Mouse (Mus musculus): ENCODE data around the gene Rbfox1. TPM values are rescaled to one million over a fixed set of nuclear protein-coding genes. Genes with fewer than 3 reads are reported as not detected.

Rbfox1 gene
- polyA plus RNA-seq, 1 experiment from 2014 or later: 2.2 TPM

DNA sequence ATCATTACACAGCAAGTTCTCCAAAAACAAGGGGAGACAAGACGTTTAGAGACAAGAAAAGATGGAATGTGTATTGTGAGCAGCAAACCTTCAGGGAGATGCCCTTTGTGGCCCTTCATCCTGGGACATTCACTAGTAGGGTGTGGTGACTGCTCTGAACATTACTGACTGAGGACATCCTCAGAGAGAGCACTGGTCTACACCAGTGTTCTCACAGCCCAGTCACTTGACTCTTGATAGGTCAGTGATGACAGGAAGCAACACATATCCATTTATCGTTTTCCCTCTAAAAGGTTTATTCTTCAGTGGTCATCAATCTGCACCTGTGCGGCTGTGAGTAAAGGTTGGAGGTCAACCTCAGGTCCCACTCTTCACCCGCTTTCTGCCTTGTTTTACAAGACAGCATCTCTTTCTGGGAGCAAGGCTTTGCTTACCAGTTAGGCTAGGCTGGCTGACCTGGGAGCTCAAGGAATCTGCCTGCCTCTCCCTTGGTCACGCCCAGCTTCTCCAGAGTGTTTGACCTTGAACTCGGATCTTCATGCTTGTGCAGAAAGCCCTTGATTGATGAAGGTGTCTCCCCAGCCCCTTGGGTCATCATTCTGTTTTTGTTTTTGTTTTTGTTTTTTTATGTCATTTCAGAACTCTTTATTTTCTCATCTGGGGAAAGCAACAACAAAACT is 892.5 kb downstream of the Rbfox1 start:
- ATAC-seq (ENCODE audit: insufficient number of reproducible peaks, low FRiP score): no peak

DNA sequence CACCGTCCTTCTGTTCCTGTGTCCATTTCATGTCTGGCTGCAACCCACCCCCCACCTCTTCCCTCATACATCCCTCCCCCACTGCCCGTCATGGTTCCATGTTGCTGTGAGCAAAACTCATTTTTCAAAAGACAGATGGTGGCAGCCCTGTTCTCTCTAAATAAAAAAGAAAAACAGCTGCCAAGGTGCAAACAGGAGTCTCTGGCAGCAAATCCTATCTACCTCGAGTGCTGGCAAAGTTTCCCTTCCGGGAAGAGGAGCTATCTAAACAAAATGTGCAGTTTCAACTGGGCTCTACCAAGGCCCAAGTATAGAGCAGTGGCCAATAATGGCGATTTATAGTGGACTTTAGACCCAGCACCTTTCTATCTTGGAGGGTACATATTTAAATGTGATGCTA is 899.0 kb downstream of the Rbfox1 start:
- no peaks in the 10 kb centered on the region for H3K27me3 ChIP-seq (replicated peaks)
- H3K9me3 ChIP-seq (replicated peaks): no peaks in the 10 kb centered on the region
- no peaks in the 10 kb centered on the region for H3K4me1 ChIP-seq (replicated peaks)
- H3K27ac ChIP-seq (ENCODE audit: poor library complexity, severe bottlenecking): no peak overlapping the region
- 66% methylated on average over 5 of the region's 5 CpGs for WGBS
- H3K4me2 ChIP-seq: no peak overlapping the region
- H3K4me3 ChIP-seq: no peak overlapping the region
- no peak for ATAC-seq (ENCODE audit: insufficient number of reproducible peaks, low FRiP score)
- no peaks in the 10 kb centered on the region for H3K36me3 ChIP-seq
- H3K9ac ChIP-seq: no peak overlapping the region

More for the DNA sequence above, 892.5 kb downstream of the Rbfox1 start:
- no peak overlapping the region for H3K9ac ChIP-seq
- no peaks in the 10 kb centered on the region for H3K9me3 ChIP-seq (replicated peaks)
- H3K4me1 ChIP-seq (replicated peaks): no peaks in the 10 kb centered on the region
- no peak overlapping the region for H3K27ac ChIP-seq (ENCODE audit: poor library complexity, severe bottlenecking)
- H3K4me3 ChIP-seq: no peak overlapping the region
- H3K36me3 ChIP-seq: no peaks in the 10 kb centered on the region
- no peak overlapping the region for H3K4me2 ChIP-seq
- 69% methylated on average over 6 of the region's 6 CpGs for WGBS
- H3K27me3 ChIP-seq (replicated peaks): no peaks in the 10 kb centered on the region

DNA sequence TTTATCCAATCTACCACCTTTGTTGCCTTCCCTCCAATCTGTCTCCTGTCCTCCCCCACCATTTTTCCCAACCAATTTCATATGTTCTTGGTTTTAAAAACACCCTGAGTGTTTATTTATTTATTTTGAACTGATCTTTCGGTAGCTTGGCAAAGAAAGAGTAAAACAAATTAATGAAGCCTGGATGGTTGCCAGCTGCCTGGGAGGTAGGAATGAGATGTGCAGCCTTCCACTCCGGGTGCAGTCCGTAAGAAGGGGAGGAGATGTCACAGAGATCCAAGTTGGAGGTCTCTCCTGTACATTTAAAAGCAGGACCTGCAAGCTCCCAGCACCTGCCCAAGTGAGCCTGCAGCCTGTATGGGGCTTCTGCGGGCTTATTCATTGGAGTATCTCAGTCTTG is 899.9 kb downstream of the Rbfox1 start:
- ATAC-seq (ENCODE audit: insufficient number of reproducible peaks, low FRiP score): no peak
- no peaks in the 10 kb centered on the region for H3K36me3 ChIP-seq
- no peaks in the 10 kb centered on the region for H3K27me3 ChIP-seq (replicated peaks)
- no peak overlapping the region for H3K4me2 ChIP-seq
- H3K9ac ChIP-seq: no peak overlapping the region
- H3K9me3 ChIP-seq (replicated peaks): no peaks in the 10 kb centered on the region
- H3K4me1 ChIP-seq (replicated peaks): no peaks in the 10 kb centered on the region
- H3K4me3 ChIP-seq: no peak overlapping the region
- no peak overlapping the region for H3K27ac ChIP-seq (ENCODE audit: poor library complexity, severe bottlenecking)
- WGBS: 71% methylated on average over 4 of the region's 4 CpGs

DNA sequence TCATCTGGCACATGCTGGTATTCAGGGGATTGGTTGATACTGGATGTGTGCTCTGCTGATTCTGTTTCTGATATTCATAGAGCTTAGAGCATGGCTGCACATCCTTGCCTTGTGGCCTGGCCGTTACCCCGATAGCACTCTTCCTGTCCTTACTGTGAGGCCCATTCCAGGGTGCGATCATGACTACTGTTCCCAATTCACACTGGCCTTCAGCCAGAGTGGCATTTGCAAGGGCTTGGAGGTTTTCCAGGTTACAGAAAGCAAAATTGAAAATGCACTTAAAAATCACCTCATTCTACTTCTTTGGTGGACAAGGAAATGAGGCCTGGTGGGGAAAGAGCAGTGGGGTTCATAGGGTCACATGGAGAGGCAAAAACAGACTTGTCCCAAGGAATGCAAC is 906.1 kb downstream of the Rbfox1 start:
- Histone ChIP-seq H3K36me3 (no peaks in the 10 kb centered on the region), H3K27ac (ENCODE audit: poor library complexity, severe bottlenecking) (no peak overlapping the region), H3K4me3 (no peak overlapping the region), H3K27me3 (replicated peaks) (no peaks in the 10 kb centered on the region), H3K9ac (no peak overlapping the region), H3K4me2 (no peak overlapping the region), H3K4me1 (replicated peaks) (0 out of 2 replicates have a peak, but pooled peaks cover 4% of the 10 kb centered on the region), H3K9me3 (replicated peaks) (no peaks in the 10 kb centered on the region)
- 67% methylated on average over 3 of the region's 3 CpGs for WGBS
- no peak for ATAC-seq (ENCODE audit: insufficient number of reproducible peaks, low FRiP score)

DNA sequence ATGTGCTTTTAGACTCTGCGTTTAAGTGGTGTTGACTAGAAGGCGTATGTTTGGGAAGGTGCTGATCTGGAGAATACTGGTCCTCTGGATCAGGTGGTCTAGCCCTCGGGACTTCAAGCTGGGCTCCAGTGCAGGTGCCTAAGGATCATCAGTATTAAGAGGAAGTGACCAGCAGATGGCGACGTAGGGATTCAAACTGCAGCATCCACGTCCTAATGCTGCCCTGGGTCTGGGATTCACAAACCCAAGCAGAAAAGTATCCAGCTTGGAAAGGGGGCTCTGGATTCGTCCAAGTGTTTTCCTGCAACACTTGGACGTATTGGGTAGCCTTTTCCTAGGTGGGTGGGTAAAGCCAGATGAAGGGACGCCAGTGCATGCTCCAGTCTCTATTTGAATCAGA is 906.5 kb downstream of the Rbfox1 start:
- ATAC-seq (ENCODE audit: insufficient number of reproducible peaks, low FRiP score): peak; percentile 77; the same call in 1 of the 2 replicates
- 0 out of 2 replicates have a peak, but pooled peaks cover 4% of the 10 kb centered on the region for H3K4me1 ChIP-seq (replicated peaks)
- no peak overlapping the region for H3K4me3 ChIP-seq
- H3K27me3 ChIP-seq (replicated peaks): no peaks in the 10 kb centered on the region
- no peak overlapping the region for H3K9ac ChIP-seq
- H3K4me2 ChIP-seq: no peak overlapping the region
- H3K27ac ChIP-seq (ENCODE audit: poor library complexity, severe bottlenecking): no peak overlapping the region
- H3K36me3 ChIP-seq: no peaks in the 10 kb centered on the region
- H3K9me3 ChIP-seq (replicated peaks): no peaks in the 10 kb centered on the region
- WGBS: 11% methylated on average over 9 of the region's 9 CpGs

DNA sequence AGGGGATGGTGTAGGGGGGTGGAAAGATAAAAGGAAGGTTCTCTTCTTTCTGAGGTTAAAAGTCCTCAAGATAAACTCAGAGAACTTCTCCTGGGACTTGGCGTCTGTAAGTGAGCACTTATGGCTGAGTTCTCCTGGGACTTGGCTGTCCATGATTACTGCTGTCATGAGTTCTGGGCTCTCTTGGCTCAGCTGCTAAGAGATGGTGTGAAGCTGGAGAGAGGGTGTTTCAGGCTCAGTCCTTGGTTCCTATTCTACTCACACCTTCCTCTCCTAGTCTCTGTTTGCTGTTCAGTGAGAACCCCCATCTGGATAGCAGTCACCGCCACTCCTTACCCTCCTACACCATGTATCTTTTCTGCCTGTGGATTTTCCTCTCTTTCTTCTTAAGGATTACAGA is 921.1 kb downstream of the Rbfox1 start:
- Histone ChIP-seq H3K4me2 (no peak overlapping the region), H3K9ac (no peak overlapping the region), H3K27ac (ENCODE audit: poor library complexity, severe bottlenecking) (no peak overlapping the region), H3K4me3 (no peak overlapping the region), H3K9me3 (replicated peaks) (peaks cover 4% of the 10 kb centered on the region), H3K36me3 (no peaks in the 10 kb centered on the region), H3K4me1 (replicated peaks) (no peaks in the 10 kb centered on the region), H3K27me3 (replicated peaks) (no peaks in the 10 kb centered on the region)
- ATAC-seq (ENCODE audit: insufficient number of reproducible peaks, low FRiP score): no peak
- 76% methylated on average over 2 of the region's 2 CpGs for WGBS

DNA sequence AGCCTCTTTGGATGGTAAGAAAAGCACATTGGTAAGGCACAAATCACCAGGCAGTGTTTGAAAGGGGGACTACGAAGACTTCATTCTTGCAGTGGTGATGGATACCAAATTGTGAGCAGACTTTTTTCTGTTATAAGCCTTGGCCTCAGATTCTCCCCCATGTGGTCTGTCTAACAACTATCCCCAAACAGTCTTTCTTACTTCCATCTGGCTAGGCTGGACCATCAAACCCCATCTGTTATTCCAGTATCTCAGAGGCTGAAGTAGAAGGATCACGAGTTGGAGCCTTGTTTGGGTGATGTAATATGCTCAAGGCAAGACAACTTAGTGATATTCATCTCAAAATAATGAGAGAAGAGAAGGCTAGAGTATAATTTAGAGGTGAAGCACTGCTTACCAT is 922.7 kb downstream of the Rbfox1 start:
- Histone ChIP-seq H3K4me3 (no peak overlapping the region), H3K4me2 (no peak overlapping the region), H3K4me1 (replicated peaks) (no peaks in the 10 kb centered on the region), H3K9me3 (replicated peaks) (no peaks in the 10 kb centered on the region), H3K27ac (ENCODE audit: poor library complexity, severe bottlenecking) (no peak overlapping the region), H3K27me3 (replicated peaks) (no peaks in the 10 kb centered on the region), H3K9ac (no peak overlapping the region), H3K36me3 (no peaks in the 10 kb centered on the region)
- 76% methylated on average over 2 of the region's 2 CpGs for WGBS
- ATAC-seq (ENCODE audit: insufficient number of reproducible peaks, low FRiP score): no peak

DNA sequence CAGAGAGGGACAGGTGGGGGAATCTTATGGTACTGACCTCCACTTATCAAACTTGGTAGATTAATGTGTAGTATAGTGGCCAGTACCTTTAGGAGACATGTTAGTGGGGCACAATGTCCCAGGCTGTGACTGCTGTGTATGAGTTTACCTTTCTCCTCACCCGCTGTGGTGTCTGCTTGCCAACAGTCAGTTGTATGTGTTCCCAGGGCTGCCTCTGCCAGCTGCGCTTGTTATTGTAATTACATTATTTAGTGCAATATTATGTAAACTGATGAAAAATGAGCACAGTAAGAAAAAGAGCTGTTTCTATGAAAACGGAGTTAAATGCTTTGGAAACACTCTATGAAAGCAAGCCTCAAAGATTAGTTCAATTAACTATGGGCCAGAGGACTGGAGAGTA is 928.7 kb downstream of the Rbfox1 start:
- H3K4me1 ChIP-seq (replicated peaks): no peaks in the 10 kb centered on the region
- H3K4me3 ChIP-seq: no peak overlapping the region
- H3K27ac ChIP-seq (ENCODE audit: poor library complexity, severe bottlenecking): no peak overlapping the region
- no peak overlapping the region for H3K9ac ChIP-seq
- 77% methylated on average over 3 of the region's 3 CpGs for WGBS
- H3K36me3 ChIP-seq: no peaks in the 10 kb centered on the region
- no peak overlapping the region for H3K4me2 ChIP-seq
- no peaks in the 10 kb centered on the region for H3K9me3 ChIP-seq (replicated peaks)
- ATAC-seq (ENCODE audit: insufficient number of reproducible peaks, low FRiP score): no peak
- H3K27me3 ChIP-seq (replicated peaks): no peaks in the 10 kb centered on the region

DNA sequence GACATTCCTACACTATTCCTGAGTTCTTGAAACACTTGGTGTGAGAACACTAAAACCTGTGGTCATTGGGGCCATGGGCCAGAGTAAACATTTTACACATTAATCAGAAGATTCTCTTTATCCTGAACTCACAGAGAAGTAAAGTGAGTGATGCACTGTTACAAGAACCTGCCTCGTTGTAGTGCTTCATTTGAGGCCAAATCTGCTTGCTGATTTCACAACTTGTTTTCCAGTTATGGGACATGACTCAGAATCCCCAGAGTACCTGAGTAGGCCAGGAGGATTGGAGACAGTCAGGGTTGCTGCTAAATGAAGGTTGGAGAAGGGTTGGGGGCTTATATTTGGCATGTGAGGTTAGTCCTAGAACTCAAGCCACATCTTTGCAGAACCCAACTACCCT is 936.6 kb downstream of the Rbfox1 start:
- H3K36me3 ChIP-seq: no peaks in the 10 kb centered on the region
- 55% methylated on average over 1 of the region's 1 CpGs for WGBS
- no peaks in the 10 kb centered on the region for H3K4me1 ChIP-seq (replicated peaks)
- no peaks in the 10 kb centered on the region for H3K27me3 ChIP-seq (replicated peaks)
- no peak overlapping the region for H3K4me2 ChIP-seq
- H3K4me3 ChIP-seq: no peak overlapping the region
- H3K9me3 ChIP-seq (replicated peaks): no peaks in the 10 kb centered on the region
- H3K9ac ChIP-seq: no peak overlapping the region
- no peak for ATAC-seq (ENCODE audit: insufficient number of reproducible peaks, low FRiP score)
- no peak overlapping the region for H3K27ac ChIP-seq (ENCODE audit: poor library complexity, severe bottlenecking)

DNA sequence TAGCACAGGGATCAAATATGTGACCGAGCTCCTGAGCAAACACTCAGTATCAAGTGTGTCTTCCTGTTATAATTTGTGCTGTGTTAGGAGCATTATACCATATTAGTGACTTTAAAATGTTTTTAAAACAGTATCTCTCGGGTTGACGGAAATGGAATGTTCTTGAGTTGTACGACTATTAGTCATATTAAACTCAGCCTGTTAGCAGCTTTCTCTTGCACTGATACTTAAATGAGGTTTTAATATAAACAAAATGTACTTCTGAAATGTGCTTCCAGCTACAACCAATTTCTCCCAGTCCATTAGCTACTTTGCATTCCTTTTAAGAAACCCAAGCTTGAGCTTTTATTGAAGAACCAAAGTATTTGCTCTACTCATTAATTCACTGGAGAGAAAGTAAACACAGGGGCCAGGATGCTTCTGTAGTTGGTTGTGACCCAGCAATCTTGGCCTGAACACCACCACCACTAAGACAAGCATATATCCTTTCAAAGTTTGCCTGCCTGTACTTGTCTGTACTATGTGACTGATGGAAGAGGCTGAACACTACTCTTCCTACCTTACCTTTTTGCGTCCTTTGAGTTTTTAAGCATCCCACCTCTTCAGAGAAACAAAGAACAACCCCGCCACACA is 944.9 kb downstream of the Rbfox1 start:
- Histone ChIP-seq H3K4me1 (replicated peaks) (no peaks in the 10 kb centered on the region), H3K27me3 (replicated peaks) (no peaks in the 10 kb centered on the region), H3K27ac (ENCODE audit: poor library complexity, severe bottlenecking) (no peak overlapping the region), H3K9me3 (replicated peaks) (no peaks in the 10 kb centered on the region), H3K4me2 (no peak overlapping the region), H3K4me3 (no peak overlapping the region), H3K36me3 (no peaks in the 10 kb centered on the region), H3K9ac (no peak overlapping the region)
- 67% methylated on average over 6 of the region's 6 CpGs for WGBS
- ATAC-seq (ENCODE audit: insufficient number of reproducible peaks, low FRiP score): no peak

DNA sequence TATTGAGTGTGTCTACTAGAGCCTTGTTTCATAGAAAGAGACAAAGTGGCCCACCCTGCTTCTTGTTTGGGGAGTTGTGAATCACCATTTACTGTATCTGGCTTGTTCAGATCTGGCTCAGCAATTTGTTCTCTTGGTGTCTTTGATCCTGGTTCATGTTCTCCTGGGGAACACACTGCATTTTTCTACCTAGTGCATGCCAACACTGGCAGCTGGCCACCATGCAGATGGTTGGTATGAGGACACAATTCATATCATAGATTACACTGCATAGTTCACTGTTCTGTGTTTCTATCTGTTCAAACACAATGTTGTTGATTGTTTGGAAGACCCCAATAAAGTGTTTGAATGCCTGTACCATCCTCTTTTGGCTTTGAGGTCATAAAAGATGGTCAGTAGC is 948.3 kb downstream of the Rbfox1 start:
- no peak overlapping the region for H3K27ac ChIP-seq (ENCODE audit: poor library complexity, severe bottlenecking)
- H3K36me3 ChIP-seq: no peaks in the 10 kb centered on the region
- no peak overlapping the region for H3K4me3 ChIP-seq
- H3K27me3 ChIP-seq (replicated peaks): no peaks in the 10 kb centered on the region
- no peak overlapping the region for H3K9ac ChIP-seq
- no peak overlapping the region for H3K4me2 ChIP-seq
- ATAC-seq (ENCODE audit: insufficient number of reproducible peaks, low FRiP score): no peak
- no peaks in the 10 kb centered on the region for H3K9me3 ChIP-seq (replicated peaks)
- no peaks in the 10 kb centered on the region for H3K4me1 ChIP-seq (replicated peaks)

DNA sequence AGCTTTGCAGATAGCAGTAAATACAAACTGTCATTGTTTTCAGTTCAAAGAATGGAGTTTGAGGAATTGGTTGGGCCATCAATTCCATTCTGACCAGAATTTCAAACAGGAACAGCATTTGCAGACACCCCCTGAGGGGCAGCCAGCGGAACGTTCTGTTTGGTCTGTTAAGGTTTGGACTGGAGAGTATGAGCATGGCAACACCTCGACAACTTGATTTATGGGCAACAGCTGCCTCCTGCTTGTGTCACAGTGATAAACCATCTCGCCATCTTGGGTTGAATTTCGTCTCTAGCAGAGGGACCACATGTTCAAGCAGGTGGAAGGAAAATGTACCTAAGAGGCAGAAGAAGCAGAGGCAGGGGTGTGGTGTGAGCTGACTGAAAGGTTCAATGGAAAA is 949.9 kb downstream of the Rbfox1 start:
- no peaks in the 10 kb centered on the region for H3K36me3 ChIP-seq
- H3K9me3 ChIP-seq (replicated peaks): no peaks in the 10 kb centered on the region
- no peak overlapping the region for H3K27ac ChIP-seq (ENCODE audit: poor library complexity, severe bottlenecking)
- H3K27me3 ChIP-seq (replicated peaks): no peaks in the 10 kb centered on the region
- H3K9ac ChIP-seq: no peak overlapping the region
- ATAC-seq (ENCODE audit: insufficient number of reproducible peaks, low FRiP score): no peak
- peaks cover 9% of the 10 kb centered on the region for H3K4me1 ChIP-seq (replicated peaks)
- no peak overlapping the region for H3K4me2 ChIP-seq
- WGBS: 52% methylated on average over 5 of the region's 5 CpGs
- H3K4me3 ChIP-seq: no peak overlapping the region
